Mouse (Mus musculus) activated CD4-positive, CD25-positive, alpha-beta regulatory T cell, adult 4 months (primary cell): ENCODE data around the gene Bola2. TPM values are rescaled to one million over a fixed set of nuclear protein-coding genes. Genes with fewer than 3 reads are reported as not detected.

ENCODE experiments used
- ATAC-seq: one replicate; pipeline ENCODE4 v1.8.0; 2017
- polyA plus RNA-seq, 2 experiments: library from polyadenylated mRNA; unstranded; fragments of 100-300 nt; shearing (Covaris generic); gene quantifications; one replicate each; pipeline ENCODE4 v1.2.1; 2017

Bola2 gene
- polyA plus RNA-seq, 2 experiments from 2014 or later = 90.0 to 201 TPM

- ATAC-seq = no peak
These were observed 4.5 kb upstream of the Bola2 start for GRCm38 (mm10) chr7:126690737-126691136.

- no peak for ATAC-seq
These were observed 3.5 kb upstream of the Bola2 start for GRCm38 (mm10) chr7:126691676-126692075.

GRCm38 (mm10) chr7:126692426-126692825 is 2.8 kb upstream of the Bola2 start:
- ATAC-seq = no peak

- ATAC-seq = no peak
These were observed 1.9 kb upstream of the Bola2 start for GRCm38 (mm10) chr7:126693256-126693655.

- ATAC-seq = no peak
These were observed 1.4 kb upstream of the Bola2 start for GRCm38 (mm10) chr7:126693781-126694180.

GRCm38 (mm10) chr7:126694441-126695051 is 655 bp upstream of the Bola2 start:
- ATAC-seq = no peak

- ATAC-seq = peak; percentile 77
These were observed 518 bp downstream of the Bola2 start, which contains the start of gene Slx1b for GRCm38 (mm10) chr7:126695631-126696207. Gene Slx1b (minus strand): TSS chr7:126695784.

GRCm38 (mm10) chr7:126696303-126696702 is 1.1 kb downstream of the Bola2 start:
- no peak for ATAC-seq

- ATAC-seq = no peak
These were observed 1.7 kb downstream of the Bola2 start for GRCm38 (mm10) chr7:126696886-126697285.

GRCm38 (mm10) chr7:126697838-126698237 is 2.6 kb downstream of the Bola2 start:
- no peak for ATAC-seq

- ATAC-seq = no peak
These were observed 5.1 kb downstream of the Bola2 start for GRCm38 (mm10) chr7:126700063-126701015.

- ATAC-seq = peak; percentile 32
These were observed 5.9 kb downstream of the Bola2 start for GRCm38 (mm10) chr7:126701070-126701469.

- ATAC-seq = no peak
These were observed 6.6 kb downstream of the Bola2 start for GRCm38 (mm10) chr7:126701559-126702357.

GRCm38 (mm10) chr7:126702358-126702757 is 7.2 kb downstream of the Bola2 start:
- peak; percentile 60 for ATAC-seq

GRCm38 (mm10) chr7:126702861-126703756 is 7.9 kb downstream of the Bola2 start:
- no peak for ATAC-seq

GRCm38 (mm10) chr7:126703757-126704077 is 8.5 kb downstream of the Bola2 start:
- ATAC-seq = no peak

GRCm38 (mm10) chr7:126704121-126704980 is 9.2 kb downstream of the Bola2 start:
- ATAC-seq = peak; percentile 51

GRCm38 (mm10) chr7:126707442-126708174 is 12.4 kb downstream of the Bola2 start, which contains the start of gene Coro1a:
Gene Coro1a (minus strand): TSS chr7:126707787.
- ATAC-seq = peak; percentile 41

- no peak for ATAC-seq
These were observed 13.2 kb downstream of the Bola2 start for GRCm38 (mm10) chr7:126708175-126708952.
